Mouse (Mus musculus) megakaryocyte progenitor cell, adult 5-6 weeks (primary cell): ENCODE data around the gene Mcur1. TPM values are rescaled to one million over a fixed set of nuclear protein-coding genes. Genes with fewer than 3 reads are reported as not detected.

Experiments
- ATAC-seq: replicated peaks from 2 replicates; pipeline ENCODE4 v1.8.0; 2016; ENCODE audit warnings: mild to moderate bottlenecking, moderate TSS enrichment, inconsistent platforms; ENCODE audit not compliant: poor library complexity
- total RNA-seq, 2 experiments: library from RNA; stranded (forward) in 1 of 2; stranded (reverse) in 1 of 2; fragments of 157-497, 149-512 nt in 1 of 2; fragments of 200-1000 nt in 1 of 2; gene quantifications; 2 replicates each; pipeline versions ENCODE4 v1.2.3 to v1.2.4; 2015 to 2017

The Mcur1 gene
- total RNA-seq, 2 experiments from 2014 or later: 13.7 to 16.0 TPM

- ATAC-seq: no peak
Observed at GRCm38 (mm10) chr13:43566184-43566583, 6.2 kb upstream of the Mcur1 start.

DNA sequence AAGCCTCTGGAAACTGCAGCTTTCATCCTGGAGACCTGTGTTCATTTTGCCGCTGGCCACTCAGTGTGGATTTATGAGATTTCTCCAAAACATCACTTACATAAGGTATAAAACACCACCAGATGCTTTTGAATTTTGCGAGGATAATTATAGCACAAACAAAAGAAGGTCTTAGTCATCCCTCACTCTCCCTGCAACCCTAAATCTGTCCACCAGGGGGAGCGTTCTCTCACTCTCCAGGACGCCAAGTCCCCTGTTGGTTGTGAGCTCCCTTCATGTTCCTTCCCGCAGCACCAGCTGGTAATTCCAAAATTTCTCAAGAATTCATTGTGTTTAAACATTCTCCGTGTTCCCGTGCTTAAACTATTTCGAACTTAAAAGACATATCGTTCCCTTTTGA is 5.4 kb upstream of the Mcur1 start:
- peak; percentile 89 for ATAC-seq

DNA sequence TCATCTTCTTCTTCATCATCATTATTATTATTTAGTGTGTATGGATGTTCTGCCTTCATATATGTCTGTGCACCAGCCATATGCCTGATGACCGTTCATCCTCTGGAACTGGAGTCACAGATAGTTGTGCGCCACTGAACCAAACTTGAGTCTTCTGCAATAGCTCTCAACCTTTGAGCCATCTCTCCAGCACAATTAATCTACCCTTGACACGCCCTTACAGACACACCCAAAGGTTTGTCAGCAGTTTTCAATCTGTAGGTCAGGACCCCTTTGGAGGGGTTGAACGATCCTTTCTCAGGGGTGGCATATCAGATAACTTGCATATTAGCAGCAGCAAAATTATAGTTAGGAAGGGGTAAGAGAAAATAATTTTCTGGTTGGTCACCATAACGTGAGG is 4.7 kb upstream of the Mcur1 start:
- ATAC-seq: no peak

GRCm38 (mm10) chr13:43562726-43563125 is 2.7 kb upstream of the Mcur1 start:
- ATAC-seq: no peak

- ATAC-seq: no peak; the same call in 1 of the 2 replicates
Observed at GRCm38 (mm10) chr13:43560458-43561411, 744 bp upstream of the Mcur1 start.

GRCm38 (mm10) chr13:43558959-43559358 is 1.0 kb downstream of the Mcur1 start:
- no peak for ATAC-seq

GRCm38 (mm10) chr13:43558357-43558756 is 1.6 kb downstream of the Mcur1 start:
- no peak for ATAC-seq

DNA sequence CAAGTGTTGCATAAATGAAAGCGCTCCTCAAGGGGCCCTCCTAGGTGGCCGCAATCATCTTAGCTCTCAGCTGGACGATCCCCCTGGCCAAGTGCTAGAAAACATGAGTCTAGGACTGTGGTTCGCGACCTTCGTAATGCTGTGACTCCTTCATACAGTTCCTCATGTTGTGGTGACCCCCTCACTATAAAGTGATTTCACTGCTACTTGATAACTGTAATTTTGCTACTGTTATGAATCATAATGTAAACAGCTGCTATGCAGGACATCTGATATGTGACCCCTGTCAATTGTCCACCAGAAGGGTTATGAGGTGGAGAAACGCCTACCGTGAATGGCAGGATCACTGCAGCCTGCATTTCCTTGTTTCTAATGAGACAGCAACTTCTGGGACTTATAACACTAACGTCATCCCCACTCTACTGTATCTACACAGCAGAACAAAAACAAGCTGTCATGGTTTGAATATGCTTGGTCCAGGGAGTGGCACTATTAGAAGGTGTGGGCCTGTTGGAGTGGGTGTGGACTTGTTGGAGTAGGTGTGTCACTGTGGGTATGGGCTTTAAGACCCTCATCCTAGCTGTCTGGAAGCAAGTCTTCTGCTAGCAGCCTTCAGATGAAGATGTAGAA is 3.0 kb downstream of the Mcur1 start:
- no peak for ATAC-seq

GRCm38 (mm10) chr13:43555321-43555720 is 4.7 kb downstream of the Mcur1 start:
- ATAC-seq: no peak

DNA sequence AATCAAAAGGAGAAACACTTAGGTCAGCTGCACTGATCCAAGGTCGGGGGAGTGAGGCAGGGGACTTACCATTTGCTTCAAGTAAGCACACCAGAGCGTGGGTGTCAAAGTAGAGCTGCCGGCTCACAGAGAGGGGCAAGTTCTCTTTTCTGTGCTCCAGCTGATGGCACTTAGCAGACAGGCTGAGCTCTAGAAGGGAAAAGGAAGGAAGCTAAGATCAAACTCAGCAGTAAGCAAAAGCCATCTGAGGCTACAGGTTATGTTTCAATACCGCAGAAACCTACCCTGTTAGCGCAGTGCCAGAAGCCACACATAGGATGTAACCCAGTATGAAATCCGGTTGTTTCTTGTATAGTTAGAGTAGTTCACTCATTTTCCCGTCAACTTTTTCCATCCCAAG is 5.2 kb downstream of the Mcur1 start:
- ATAC-seq: peak; percentile 56

GRCm38 (mm10) chr13:43550676-43551075 is 9.3 kb downstream of the Mcur1 start:
- ATAC-seq: no peak

DNA sequence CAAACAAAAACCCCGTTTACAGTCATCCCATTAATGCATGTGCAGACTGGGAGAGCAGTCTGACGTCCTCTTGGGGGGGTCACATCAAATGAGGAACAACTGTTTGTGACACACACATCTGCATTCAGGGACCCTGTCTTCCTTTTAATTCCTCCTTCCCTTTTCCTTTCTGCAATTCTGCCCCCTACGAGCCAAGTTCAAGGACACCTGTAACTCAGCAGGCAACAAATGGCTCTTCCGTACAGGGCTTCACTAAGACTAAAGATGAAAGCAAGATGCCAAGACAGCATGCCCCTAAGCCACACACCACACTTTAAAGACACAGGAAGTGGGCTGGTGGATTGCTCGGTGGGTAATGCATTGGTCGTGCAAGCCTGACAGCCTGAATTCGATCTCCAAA is 10.1 kb downstream of the Mcur1 start:
- peak; percentile 51 for ATAC-seq

DNA sequence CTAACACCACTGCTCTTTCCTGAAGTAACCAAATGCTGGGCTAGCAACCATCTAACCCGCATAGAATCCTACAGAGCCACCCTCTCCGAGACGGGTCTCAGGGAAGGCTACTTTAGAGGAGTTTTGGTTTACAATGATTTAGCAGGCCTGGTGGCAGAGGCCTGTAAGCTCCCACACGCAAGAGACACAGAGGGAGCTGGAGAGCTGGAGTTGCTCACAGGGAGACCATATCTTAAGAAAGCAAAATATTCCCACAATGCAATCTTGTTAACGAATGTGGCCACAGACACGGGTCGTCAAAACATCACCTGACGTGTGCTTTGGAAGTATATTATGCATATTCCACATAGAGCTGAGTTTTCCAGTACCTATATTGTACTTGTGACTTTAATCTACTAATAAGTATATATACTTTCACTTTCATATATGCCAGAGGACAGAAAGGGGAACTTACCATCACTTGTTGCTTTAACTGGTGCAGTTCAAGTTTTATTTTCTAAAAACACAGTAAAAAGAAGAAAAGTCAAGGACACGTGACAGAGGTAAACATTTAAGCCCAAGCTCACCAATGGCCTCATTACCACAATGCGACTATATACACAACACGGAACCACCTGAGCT is 10.8 kb downstream of the Mcur1 start:
- ATAC-seq: peak; percentile 61

- ATAC-seq: no peak
Observed at GRCm38 (mm10) chr13:43548617-43549016, 11.4 kb downstream of the Mcur1 start.

DNA sequence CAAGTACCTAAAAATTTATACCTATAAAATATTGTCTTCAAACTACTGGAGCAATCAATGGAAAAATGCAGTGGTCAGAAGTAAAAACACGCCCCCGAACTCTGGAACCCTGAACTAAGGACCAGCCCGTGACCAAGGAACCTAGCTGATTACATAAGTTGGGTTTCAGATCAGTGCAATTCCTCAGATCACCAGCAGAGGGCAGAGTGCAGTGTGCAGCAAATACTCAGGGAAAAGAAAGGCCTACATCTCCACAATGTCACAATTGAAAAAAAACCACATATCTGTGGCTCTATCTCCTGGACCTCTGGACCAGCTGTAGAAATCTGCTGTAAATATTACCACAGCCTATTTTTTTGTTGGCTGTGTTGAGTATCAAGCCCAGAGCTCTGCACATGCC is 13.1 kb downstream of the Mcur1 start:
- peak; percentile 87 for ATAC-seq

GRCm38 (mm10) chr13:43540205-43540815 is 19.7 kb downstream of the Mcur1 start:
- ATAC-seq: peak; percentile 65

- ATAC-seq: no peak
Observed at GRCm38 (mm10) chr13:43539409-43539808, 20.6 kb downstream of the Mcur1 start.

GRCm38 (mm10) chr13:43537854-43538253 is 22.1 kb downstream of the Mcur1 start:
- no peak for ATAC-seq

DNA sequence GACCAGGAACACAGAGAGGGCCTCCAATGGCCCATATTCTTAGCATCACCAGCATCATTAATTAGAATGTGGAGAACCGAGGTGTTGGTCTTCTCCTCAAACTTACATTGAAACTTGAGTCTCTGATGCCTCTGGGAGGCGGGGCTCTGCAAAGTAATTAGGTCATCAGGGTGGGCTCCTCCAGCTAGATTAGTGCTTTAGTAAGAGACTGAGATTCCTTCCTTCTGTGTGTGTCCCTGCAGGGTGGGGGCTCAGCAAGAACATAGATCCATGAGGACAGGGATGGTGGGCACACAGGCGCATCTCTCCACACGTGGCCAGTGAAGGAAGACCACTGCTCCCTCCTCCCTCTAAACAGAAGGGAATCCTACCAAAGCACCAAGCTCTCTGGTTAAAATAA is 26.0 kb downstream of the Mcur1 start:
- ATAC-seq: no peak

GRCm38 (mm10) chr13:43530832-43531693 is 28.9 kb downstream of the Mcur1 start:
- peak; percentile 78 for ATAC-seq
